Mouse (Mus musculus): ENCODE data around the gene Zc3h18. TPM values are rescaled to one million over a fixed set of nuclear protein-coding genes. Genes with fewer than 3 reads are reported as not detected.

The Zc3h18 gene
- polyA plus RNA-seq, 2 experiments, result 31.3 to 58.1 TPM

DNA sequence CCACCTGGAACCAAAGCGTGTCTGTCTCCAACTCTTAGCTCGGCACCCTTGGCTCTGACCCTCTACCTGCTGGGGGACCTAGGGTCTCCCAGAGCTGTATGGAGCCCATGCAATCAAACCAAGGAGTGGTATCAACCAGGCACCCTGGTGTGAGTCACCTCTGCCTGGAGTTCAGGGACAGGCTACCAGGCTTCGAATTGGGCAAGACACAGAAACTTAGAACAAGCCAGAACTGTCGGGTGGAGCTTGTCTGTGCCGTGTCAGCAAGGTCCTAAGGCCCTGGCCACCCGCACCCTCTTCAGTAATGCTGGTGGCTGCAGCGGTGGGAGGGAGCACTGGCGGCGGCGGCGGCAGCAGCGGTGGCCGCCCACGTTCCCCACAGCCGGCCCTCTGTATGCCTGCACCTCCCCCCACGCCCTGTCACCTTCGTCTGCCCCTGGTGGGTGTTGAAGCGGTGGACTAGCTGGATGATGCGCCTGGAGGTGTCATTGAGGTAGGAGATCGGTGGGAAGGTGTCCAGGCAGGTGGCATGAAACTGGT lies 60.2 kb downstream of the Zc3h18 start:
- WGBS, result 86% methylated on average over 20 of the region's 20 CpGs
- no peak for DNase-seq (ENCODE audit: low spot score)

DNA sequence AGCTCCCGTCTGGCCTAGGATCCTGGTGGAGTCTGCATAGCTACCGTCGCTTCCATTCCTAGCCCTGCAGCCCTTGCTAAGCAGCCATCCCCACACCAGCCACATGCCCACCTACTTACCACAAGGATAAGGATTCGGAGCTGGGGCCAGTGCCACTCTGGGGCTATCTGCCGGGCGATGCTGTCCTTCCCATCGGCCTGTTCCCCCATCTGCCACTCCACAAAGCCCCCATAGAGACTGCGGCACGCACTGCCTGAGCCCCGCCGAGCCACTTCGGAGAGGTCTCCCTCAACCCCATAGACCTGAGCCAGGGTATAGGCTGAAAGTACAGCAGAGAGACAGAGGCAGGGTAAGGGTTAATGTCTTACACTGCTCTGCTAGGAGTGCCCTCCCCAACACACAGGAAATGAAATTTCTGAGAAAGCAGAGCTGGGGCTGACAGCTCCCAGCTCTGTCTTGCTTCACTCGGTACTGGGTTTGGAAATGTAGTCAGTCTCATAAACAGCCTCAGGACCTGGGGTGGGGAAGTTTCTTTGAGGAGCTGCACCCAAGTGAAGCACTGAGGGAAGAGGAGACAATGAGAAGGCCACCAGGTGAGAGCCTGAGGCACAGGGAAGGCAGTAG lies 61.4 kb downstream of the Zc3h18 start:
- 86% methylated on average over 13 of the region's 13 CpGs for WGBS
- H3K4me2 ChIP-seq (replicated peaks; ENCODE audit: low read depth, low read length, severe bottlenecking), result no peak overlapping the region

More for the DNA sequence above, 60.2 kb downstream of the Zc3h18 start:
- no peak overlapping the region for H3K4me3 ChIP-seq (replicated peaks; ENCODE audit: low read length)
- TF ChIP-seq POLR2A (IDR thresholded peaks at IDR 0.05; ENCODE audit: borderline replicate concordance, extremely low read depth, insufficient read depth, insufficient read length), result no peak
- no peaks in the 10 kb centered on the region for H3K9me3 ChIP-seq (ENCODE audit: control insufficient read depth, low read length)
- H3K9ac ChIP-seq (ENCODE audit: low read depth, low read length, severe bottlenecking), result no peak overlapping the region
- H3K27ac ChIP-seq (replicated peaks; ENCODE audit: low read depth, low read length), result no peak overlapping the region
- ATAC-seq (ENCODE audit: low FRiP score, low read depth), result no peak
- H3K4me1 ChIP-seq (ENCODE audit: control insufficient read depth, insufficient read depth, low read length), result peaks cover 12% of the 10 kb centered on the region
- H3K27me3 ChIP-seq (ENCODE audit: control insufficient read depth, insufficient read depth, low read length), result no peaks in the 10 kb centered on the region
- no peak overlapping the region for H3K4me2 ChIP-seq (replicated peaks; ENCODE audit: low read depth, low read length, severe bottlenecking)
- H3K36me3 ChIP-seq (ENCODE audit: control insufficient read depth, insufficient read depth, low read length), result peaks cover 42% of the 10 kb centered on the region

DNA sequence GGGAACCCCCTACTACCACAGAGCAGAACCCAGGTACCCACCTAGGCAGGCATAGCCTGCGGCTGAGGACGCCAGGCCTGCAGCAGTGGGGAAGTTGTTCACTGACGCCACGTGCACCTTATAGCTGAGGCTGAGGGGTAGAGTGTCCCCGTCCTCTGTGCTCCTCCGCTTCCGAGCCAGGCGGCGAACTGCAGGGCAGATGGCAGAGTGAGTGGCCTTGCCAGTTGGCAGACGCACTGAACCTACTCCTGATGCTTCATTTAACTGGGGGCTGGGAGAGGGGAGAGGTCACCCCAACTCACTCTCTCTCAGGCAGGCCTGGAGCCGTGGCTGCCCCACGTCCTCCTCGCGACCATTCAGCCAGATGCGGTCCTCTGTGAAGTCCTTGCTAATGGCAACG lies 62.9 kb downstream of the Zc3h18 start:
- H3K9ac ChIP-seq (ENCODE audit: low read depth, low read length, severe bottlenecking), result no peak overlapping the region
- H3K4me2 ChIP-seq (replicated peaks; ENCODE audit: low read depth, low read length, severe bottlenecking), result no peak overlapping the region
- ATAC-seq (ENCODE audit: low FRiP score, low read depth) (no peak), DNase-seq (ENCODE audit: low spot score) (no peak)
- H3K9me3 ChIP-seq (ENCODE audit: control insufficient read depth, low read length), result no peaks in the 10 kb centered on the region
- H3K4me3 ChIP-seq (replicated peaks; ENCODE audit: low read length), result no peak overlapping the region
- no peak overlapping the region for H3K27ac ChIP-seq (replicated peaks; ENCODE audit: low read depth, low read length)
- H3K36me3 ChIP-seq (ENCODE audit: control insufficient read depth, insufficient read depth, low read length), result peaks cover 42% of the 10 kb centered on the region
- TF ChIP-seq POLR2A (IDR thresholded peaks at IDR 0.05; ENCODE audit: borderline replicate concordance, extremely low read depth, insufficient read depth, insufficient read length), result no peak
- WGBS, result 91% methylated on average over 16 of the region's 16 CpGs
- no peaks in the 10 kb centered on the region for H3K27me3 ChIP-seq (ENCODE audit: control insufficient read depth, insufficient read depth, low read length)
- H3K4me1 ChIP-seq (ENCODE audit: control insufficient read depth, insufficient read depth, low read length), result peaks cover 6% of the 10 kb centered on the region

More for the DNA sequence above, 61.4 kb downstream of the Zc3h18 start:
- Histone ChIP-seq H3K36me3 (ENCODE audit: control insufficient read depth, insufficient read depth, low read length) (peaks cover 42% of the 10 kb centered on the region), H3K4me3 (replicated peaks; ENCODE audit: low read length) (no peak overlapping the region), H3K4me1 (ENCODE audit: control insufficient read depth, insufficient read depth, low read length) (peaks cover 9% of the 10 kb centered on the region), H3K27ac (replicated peaks; ENCODE audit: low read depth, low read length) (no peak overlapping the region), H3K9me3 (ENCODE audit: control insufficient read depth, low read length) (no peaks in the 10 kb centered on the region), H3K9ac (ENCODE audit: low read depth, low read length, severe bottlenecking) (no peak overlapping the region), H3K27me3 (ENCODE audit: control insufficient read depth, insufficient read depth, low read length) (no peaks in the 10 kb centered on the region)
- no peak for TF ChIP-seq POLR2A (IDR thresholded peaks at IDR 0.05; ENCODE audit: borderline replicate concordance, extremely low read depth, insufficient read depth, insufficient read length)
- no peak for DNase-seq (ENCODE audit: low spot score)
- ATAC-seq (ENCODE audit: low FRiP score, low read depth), result no peak

DNA sequence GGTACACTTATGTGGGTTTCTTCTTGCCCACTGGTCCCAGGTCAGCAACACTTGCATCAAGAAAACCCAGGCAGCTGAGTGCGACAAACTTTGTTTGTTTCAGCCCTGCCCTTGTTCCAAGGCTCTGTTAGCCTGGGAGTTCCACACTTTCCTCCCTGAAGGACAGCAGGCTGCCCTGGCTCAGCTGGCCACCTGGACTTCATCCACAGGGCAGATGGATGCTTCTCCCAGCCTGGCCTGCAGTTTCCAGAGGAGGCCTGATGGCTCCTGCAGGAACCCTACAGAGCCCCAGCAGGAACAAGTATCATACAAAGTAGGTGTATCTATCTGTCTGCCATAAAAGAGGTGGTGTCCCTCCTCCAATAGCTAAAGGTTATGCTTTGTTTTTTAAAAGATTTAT lies 64.9 kb downstream of the Zc3h18 start:
- no peak for TF ChIP-seq POLR2A (IDR thresholded peaks at IDR 0.05; ENCODE audit: borderline replicate concordance, extremely low read depth, insufficient read depth, insufficient read length)
- ATAC-seq (ENCODE audit: low FRiP score, low read depth) (no peak), DNase-seq (ENCODE audit: low spot score) (no peak)
- Histone ChIP-seq H3K9me3 (ENCODE audit: control insufficient read depth, low read length) (no peaks in the 10 kb centered on the region), H3K27ac (replicated peaks; ENCODE audit: low read depth, low read length) (no peak overlapping the region), H3K4me3 (replicated peaks; ENCODE audit: low read length) (no peak overlapping the region), H3K4me2 (replicated peaks; ENCODE audit: low read depth, low read length, severe bottlenecking) (no peak overlapping the region), H3K27me3 (ENCODE audit: control insufficient read depth, insufficient read depth, low read length) (no peaks in the 10 kb centered on the region), H3K36me3 (ENCODE audit: control insufficient read depth, insufficient read depth, low read length) (peaks cover 29% of the 10 kb centered on the region), H3K9ac (ENCODE audit: low read depth, low read length, severe bottlenecking) (no peak overlapping the region), H3K4me1 (ENCODE audit: control insufficient read depth, insufficient read depth, low read length) (peaks cover 14% of the 10 kb centered on the region)
- WGBS, result 100% methylated on average over 1 of the region's 1 CpGs

DNA sequence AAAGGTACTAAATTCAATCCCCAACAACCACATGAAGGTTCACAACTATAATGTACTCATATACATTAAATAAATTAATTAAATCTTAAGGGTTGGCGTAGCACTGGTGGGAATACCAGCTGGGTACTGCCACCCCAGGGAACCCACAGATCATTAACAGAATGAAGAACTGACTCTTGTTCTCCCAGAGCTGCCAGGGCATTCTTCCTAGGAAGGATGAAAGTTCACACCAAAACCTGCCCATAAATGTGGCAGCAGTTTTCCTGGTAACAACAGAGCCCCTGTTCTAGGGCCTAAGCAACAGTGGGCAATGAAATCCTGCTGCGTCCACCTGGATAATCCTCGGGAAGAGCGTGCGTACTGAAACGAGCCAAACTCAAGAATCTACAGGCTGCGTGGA lies 65.9 kb downstream of the Zc3h18 start:
- 14% methylated on average over 7 of the region's 7 CpGs for WGBS
- Histone ChIP-seq H3K27me3 (ENCODE audit: control insufficient read depth, insufficient read depth, low read length) (no peaks in the 10 kb centered on the region), H3K4me2 (replicated peaks; ENCODE audit: low read depth, low read length, severe bottlenecking) (peak overlapping the region; percentile 95), H3K4me1 (ENCODE audit: control insufficient read depth, insufficient read depth, low read length) (peaks cover 14% of the 10 kb centered on the region), H3K9ac (ENCODE audit: low read depth, low read length, severe bottlenecking) (peak overlapping the region; percentile 65), H3K27ac (replicated peaks; ENCODE audit: low read depth, low read length) (no peak overlapping the region), H3K36me3 (ENCODE audit: control insufficient read depth, insufficient read depth, low read length) (peaks cover 18% of the 10 kb centered on the region), H3K9me3 (ENCODE audit: control insufficient read depth, low read length) (no peaks in the 10 kb centered on the region), H3K4me3 (replicated peaks; ENCODE audit: low read length) (peak overlapping the region; percentile 68)
- ATAC-seq (ENCODE audit: low FRiP score, low read depth) (no peak), DNase-seq (ENCODE audit: low spot score) (no peak)
- TF ChIP-seq POLR2A (IDR thresholded peaks at IDR 0.05; ENCODE audit: borderline replicate concordance, extremely low read depth, insufficient read depth, insufficient read length), result no peak
